Mouse (Mus musculus): ENCODE data around the gene Ide. TPM values are rescaled to one million over a fixed set of nuclear protein-coding genes. Genes with fewer than 3 reads are reported as not detected.

The Ide gene
- total and polyA plus RNA-seq, 2 experiments from 2014 or later: 60.8 to 72.6 TPM

- H3K36me3 ChIP-seq (replicated peaks; ENCODE audit: control insufficient read depth, insufficient read depth, low read length): peaks cover 13% of the 10 kb centered on the region
- ATAC-seq (ENCODE audit: insufficient read depth, low read depth) (no peak), DNase-seq (ENCODE audit: low spot score) (no peak)
- H3K9ac ChIP-seq (replicated peaks; ENCODE audit: low read depth, low read length): no peak overlapping the region
- 73% methylated on average over 5 of the region's 5 CpGs for WGBS
- peaks cover 17% of the 10 kb centered on the region for H3K4me1 ChIP-seq (ENCODE audit: control insufficient read depth, insufficient read depth)
- H3K27ac ChIP-seq (ENCODE audit: low read depth): no peak overlapping the region
- H3K27me3 ChIP-seq (ENCODE audit: control insufficient read depth, insufficient read depth, low read length): no peaks in the 10 kb centered on the region
- no peak overlapping the region for H3K4me3 ChIP-seq (ENCODE audit: low read depth, low read length)
- no peak for TF ChIP-seq CTCF (IDR thresholded peaks at IDR 0.05; ENCODE audit: low read depth)
- no peak for TF ChIP-seq EP300 (IDR thresholded peaks at IDR 0.05; ENCODE audit: low read depth)
- no peak overlapping the region for H3K4me2 ChIP-seq (ENCODE audit: low read depth, low read length)
- H3K9me3 ChIP-seq (replicated peaks; ENCODE audit: control insufficient read depth, low read length): no peaks in the 10 kb centered on the region
These were observed 4.3 kb downstream of the Ide start for GRCm38 (mm10) chr19:37333357-37333756.

DNA sequence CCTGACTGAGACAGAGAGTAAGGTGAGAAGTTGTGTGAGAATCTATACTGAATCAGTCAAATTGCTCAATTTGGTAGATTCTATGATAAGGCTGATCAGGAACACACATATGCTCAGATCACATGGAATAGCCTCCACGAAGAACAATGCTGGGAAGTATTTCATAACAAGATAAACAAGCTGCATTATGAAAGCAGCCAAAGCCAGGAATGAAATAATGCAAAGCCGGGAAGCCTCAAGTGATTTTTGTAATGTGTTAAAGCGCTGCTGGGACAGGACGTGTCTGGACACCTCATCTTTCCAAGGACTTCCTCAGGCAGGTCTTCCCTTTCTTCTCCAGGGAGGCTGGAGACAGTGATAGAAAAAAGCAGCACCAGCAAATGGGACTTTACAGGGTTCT, 4.9 kb downstream of the Ide start:
- Histone ChIP-seq H3K27ac (ENCODE audit: low read depth) (no peak overlapping the region), H3K9me3 (replicated peaks; ENCODE audit: control insufficient read depth, low read length) (no peaks in the 10 kb centered on the region), H3K27me3 (ENCODE audit: control insufficient read depth, insufficient read depth, low read length) (no peaks in the 10 kb centered on the region), H3K36me3 (replicated peaks; ENCODE audit: control insufficient read depth, insufficient read depth, low read length) (peaks cover 19% of the 10 kb centered on the region), H3K4me2 (ENCODE audit: low read depth, low read length) (no peak overlapping the region), H3K4me3 (ENCODE audit: low read depth, low read length) (no peak overlapping the region), H3K4me1 (ENCODE audit: control insufficient read depth, insufficient read depth) (peaks cover 12% of the 10 kb centered on the region), H3K9ac (replicated peaks; ENCODE audit: low read depth, low read length) (no peak overlapping the region)
- ATAC-seq (ENCODE audit: insufficient read depth, low read depth) (no peak), DNase-seq (ENCODE audit: low spot score) (no peak)
- WGBS: 72% methylated on average over 4 of the region's 4 CpGs
- no peak for TF ChIP-seq EP300 (IDR thresholded peaks at IDR 0.05; ENCODE audit: low read depth)
- no peak for TF ChIP-seq CTCF (IDR thresholded peaks at IDR 0.05; ENCODE audit: low read depth)

DNA sequence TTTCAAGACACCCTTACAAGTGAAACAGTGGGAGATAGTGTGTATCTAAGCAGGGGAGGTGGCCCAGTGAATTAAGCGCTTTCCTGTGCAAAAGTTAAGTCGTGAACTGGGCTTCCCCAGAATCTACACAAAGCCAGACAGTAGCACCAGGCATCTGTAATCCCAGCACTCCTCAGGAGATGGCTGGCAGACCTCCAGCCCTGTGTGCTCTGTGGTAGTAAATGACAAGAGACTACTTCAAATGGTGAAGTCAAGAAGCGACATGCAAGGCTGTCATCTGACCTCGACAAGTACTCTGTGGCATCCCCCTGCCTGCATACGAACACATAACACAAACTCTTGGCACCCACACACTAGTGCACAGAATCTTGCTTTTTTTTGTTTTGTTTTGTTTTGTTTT, 10.4 kb downstream of the Ide start:
- ATAC-seq (ENCODE audit: insufficient read depth, low read depth) (no peak), DNase-seq (ENCODE audit: low spot score) (no peak)
- no peaks in the 10 kb centered on the region for H3K4me1 ChIP-seq (ENCODE audit: control insufficient read depth, insufficient read depth)
- H3K27ac ChIP-seq (ENCODE audit: low read depth): no peak overlapping the region
- H3K9me3 ChIP-seq (replicated peaks; ENCODE audit: control insufficient read depth, low read length): no peaks in the 10 kb centered on the region
- H3K4me2 ChIP-seq (ENCODE audit: low read depth, low read length): no peak overlapping the region
- no peak for TF ChIP-seq CTCF (IDR thresholded peaks at IDR 0.05; ENCODE audit: low read depth)
- TF ChIP-seq EP300 (IDR thresholded peaks at IDR 0.05; ENCODE audit: low read depth): no peak
- H3K36me3 ChIP-seq (replicated peaks; ENCODE audit: control insufficient read depth, insufficient read depth, low read length): peaks cover 35% of the 10 kb centered on the region
- H3K27me3 ChIP-seq (ENCODE audit: control insufficient read depth, insufficient read depth, low read length): no peaks in the 10 kb centered on the region
- no peak overlapping the region for H3K9ac ChIP-seq (replicated peaks; ENCODE audit: low read depth, low read length)
- WGBS: 44% methylated on average over 5 of the region's 5 CpGs
- H3K4me3 ChIP-seq (ENCODE audit: low read depth, low read length): no peak overlapping the region

DNA sequence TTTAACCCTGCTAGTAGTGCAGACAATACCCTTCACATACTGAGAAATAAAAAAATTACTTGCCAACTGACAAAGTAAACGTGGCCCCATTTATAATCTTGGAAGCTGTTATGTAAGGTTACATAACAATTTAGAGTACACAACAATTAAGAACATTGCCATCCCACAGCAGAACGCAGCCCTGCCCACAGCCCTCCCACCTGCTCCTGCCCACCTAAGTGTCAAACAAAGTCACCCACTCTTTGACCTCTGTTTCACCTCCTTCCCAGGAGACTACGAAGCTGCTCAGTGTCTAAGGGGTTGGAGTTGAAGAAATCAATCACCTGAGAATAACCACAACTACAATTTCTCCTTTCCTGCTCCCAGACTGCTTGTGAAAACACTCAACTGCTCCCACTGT, 14.1 kb downstream of the Ide start:
- Histone ChIP-seq H3K4me2 (ENCODE audit: low read depth, low read length) (no peak overlapping the region), H3K9ac (replicated peaks; ENCODE audit: low read depth, low read length) (no peak overlapping the region), H3K27ac (ENCODE audit: low read depth) (peak overlapping the region; percentile 57), H3K9me3 (replicated peaks; ENCODE audit: control insufficient read depth, low read length) (no peaks in the 10 kb centered on the region), H3K36me3 (replicated peaks; ENCODE audit: control insufficient read depth, insufficient read depth, low read length) (peaks cover 24% of the 10 kb centered on the region), H3K27me3 (ENCODE audit: control insufficient read depth, insufficient read depth, low read length) (no peaks in the 10 kb centered on the region), H3K4me3 (ENCODE audit: low read depth, low read length) (no peak overlapping the region), H3K4me1 (ENCODE audit: control insufficient read depth, insufficient read depth) (0 out of 2 replicates have a peak, but pooled peaks cover 5% of the 10 kb centered on the region)
- TF ChIP-seq EP300 (IDR thresholded peaks at IDR 0.05; ENCODE audit: low read depth): no peak
- 61% methylated on average over 3 of the region's 3 CpGs for WGBS
- ATAC-seq (ENCODE audit: insufficient read depth, low read depth) (no peak), DNase-seq (ENCODE audit: low spot score) (no peak)

DNA sequence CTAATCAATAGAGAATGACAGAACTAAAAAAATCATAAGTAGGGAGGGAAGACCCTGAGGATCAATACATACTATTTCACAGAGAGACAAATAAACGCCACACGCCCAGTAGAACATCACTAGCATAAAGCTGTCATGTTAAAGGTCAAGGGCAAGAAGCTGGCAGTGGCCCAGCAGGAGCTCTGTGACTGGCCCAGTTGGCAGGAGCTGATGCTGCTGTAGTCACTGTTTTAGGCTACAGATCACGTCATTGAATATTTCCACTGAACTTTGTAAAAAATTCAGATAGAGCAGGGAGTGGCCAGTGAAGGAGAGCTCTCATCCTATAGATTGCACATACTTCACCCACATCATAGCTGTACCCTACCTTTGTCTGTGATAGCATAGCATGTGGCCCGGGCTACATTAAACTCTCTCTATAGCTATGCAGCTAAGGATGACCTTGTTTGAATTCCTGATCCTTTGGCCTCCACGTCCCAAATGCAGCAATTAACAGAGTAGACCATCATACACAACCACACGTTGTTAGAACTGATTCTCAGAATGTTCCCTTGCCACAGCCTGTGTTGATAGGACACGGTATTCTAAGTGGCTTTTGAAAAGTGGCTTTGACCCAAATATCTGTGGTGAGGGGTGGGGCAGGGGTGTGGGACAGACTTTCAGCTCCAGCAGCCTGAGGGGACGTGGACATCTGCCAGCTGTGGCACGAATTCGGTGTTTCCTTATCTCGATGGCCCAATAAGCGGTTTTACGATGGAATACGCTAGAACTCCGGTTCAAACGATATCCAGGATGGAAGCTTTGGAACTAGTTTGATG, 16.6 kb downstream of the Ide start:
- 35% methylated on average over 16 of the region's 16 CpGs for WGBS
- ATAC-seq (ENCODE audit: insufficient read depth, low read depth) (peak; percentile 87), DNase-seq (ENCODE audit: low spot score) (peak; percentile 65)
- H3K27me3 ChIP-seq (ENCODE audit: control insufficient read depth, insufficient read depth, low read length): no peaks in the 10 kb centered on the region
- peak; percentile 63; the same call in 1 of the 2 replicates for TF ChIP-seq EP300 (IDR thresholded peaks at IDR 0.05; ENCODE audit: low read depth)
- TF ChIP-seq CTCF (IDR thresholded peaks at IDR 0.05; ENCODE audit: low read depth): no peak
- peak overlapping the region; percentile 85 for H3K27ac ChIP-seq (ENCODE audit: low read depth)
- H3K9me3 ChIP-seq (replicated peaks; ENCODE audit: control insufficient read depth, low read length): no peaks in the 10 kb centered on the region
- H3K9ac ChIP-seq (replicated peaks; ENCODE audit: low read depth, low read length): no peak overlapping the region
- no peak overlapping the region for H3K4me3 ChIP-seq (ENCODE audit: low read depth, low read length)
- 0 out of 2 replicates have a peak overlapping the region, but pooled peaks have one; percentile 14 for H3K4me2 ChIP-seq (ENCODE audit: low read depth, low read length)
- H3K4me1 ChIP-seq (ENCODE audit: control insufficient read depth, insufficient read depth): peaks cover 12% of the 10 kb centered on the region; the same call in 1 of the 2 replicates
- peaks cover 34% of the 10 kb centered on the region for H3K36me3 ChIP-seq (replicated peaks; ENCODE audit: control insufficient read depth, insufficient read depth, low read length)
